Mouse (Mus musculus) liver, embryonic 12.5 days (tissue): ENCODE measurements around the gene Gm21969. TPM values are rescaled to one million over a fixed set of nuclear protein-coding genes. Genes with fewer than 3 reads are reported as not detected.
A peak's percentile ranks its signal among the peaks of the same experiment; 100 is the strongest.

Experiments
- ATAC-seq: fragments of 200-750 bp; cut with Nextera tagmentation; 2 replicates; pipeline ENCODE4 v1.8.0; 2017; ENCODE audit warnings: moderate number of reproducible peaks, mild to moderate bottlenecking, moderate library complexity
- H3K27ac ChIP-seq: fragments of 300-500 bp; sonication (generic); 2 replicates; pipeline ENCODE4 v1.5.1; 2016; ENCODE audit warnings: mild to moderate bottlenecking
- H3K27me3 ChIP-seq: fragments of 300-500 bp; sonication (generic); replicated peaks from 2 replicates; pipeline ENCODE4 v1.6.1; 2016; ENCODE audit warnings: mild to moderate bottlenecking, moderate library complexity
- H3K36me3 ChIP-seq: fragments of 300-500 bp; sonication (generic); 2 replicates; pipeline ENCODE4 v1.6.1; 2016; ENCODE audit warnings: mild to moderate bottlenecking, moderate library complexity
- H3K4me1 ChIP-seq: fragments of 300-500 bp; sonication (generic); 2 replicates; pipeline ENCODE4 v1.6.1; 2016
- H3K4me2 ChIP-seq: fragments of 300-500 bp; sonication (generic); 2 replicates; pipeline ENCODE4 v1.6.1; 2016; ENCODE audit warnings: mild to moderate bottlenecking, moderate library complexity
- H3K4me3 ChIP-seq: fragments of 300-500 bp; sonication (generic); 2 replicates; pipeline ENCODE4 v1.5.1; 2016; ENCODE audit warnings: mild to moderate bottlenecking, moderate library complexity
- H3K9ac ChIP-seq: fragments of 300-500 bp; sonication (generic); 2 replicates; pipeline ENCODE4 v1.6.1; 2016; ENCODE audit warnings: mild to moderate bottlenecking, moderate library complexity
- H3K9me3 ChIP-seq: fragments of 300-500 bp; sonication (generic); replicated peaks from 2 replicates; pipeline ENCODE4 v1.6.1; 2016; ENCODE audit warnings: mild to moderate bottlenecking, moderate library complexity
- WGBS: fragments of 180-500 bp; shearing (Covaris S2); methylation state at CpG from one replicate; pipeline ENCODE4 v1.1.7; 2016; ENCODE audit not compliant: insufficient replicate concordance; 5-methylcytosine and 5-hydroxymethylcytosine counted together
- polyA plus RNA-seq: library from polyadenylated mRNA; unstranded; fragments of >200 nt; fragmentation: Nextera tagmentation; extraction: Ambion mirVana; gene quantifications from 2 replicates; pipeline ENCODE4 v1.2.1, GENCODE M21; 2016

Gm21969 gene
- polyA plus RNA-seq, 1 experiment from 2014 or later = not detected

DNA sequence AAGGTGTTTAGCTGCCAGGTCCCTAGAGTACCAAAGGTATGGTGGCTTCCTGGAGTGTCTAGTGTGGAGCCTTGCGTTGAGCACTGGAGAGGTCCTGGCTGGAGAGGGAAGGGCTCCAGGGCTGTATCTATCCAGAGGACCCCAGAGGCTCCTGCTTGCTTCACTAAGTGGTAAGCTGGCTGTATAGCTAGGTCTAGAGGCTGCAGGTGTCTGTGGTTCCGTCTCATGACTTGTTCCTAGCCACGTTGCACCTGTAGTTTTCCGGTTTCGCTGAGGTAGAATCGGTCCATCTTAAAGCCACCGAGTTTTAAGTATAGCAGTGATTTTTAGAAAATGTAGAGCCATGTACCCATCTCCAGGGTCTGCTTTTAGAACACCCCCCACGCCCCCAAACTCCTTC lies 24.6 kb upstream of the Gm21969 start:
- Histone ChIP-seq H3K4me1 (peaks cover 68% of the 10 kb centered on the region), H3K36me3 (no peaks in the 10 kb centered on the region), H3K9me3 (no peaks in the 10 kb centered on the region), H3K9ac (no peak overlapping the region), H3K27me3 (peaks cover 79% of the 10 kb centered on the region), H3K4me2 (no peak overlapping the region), H3K4me3 (no peak overlapping the region), H3K27ac (no peak overlapping the region)
- no peak for ATAC-seq
- WGBS = 78% methylated on average over 8 of the region's 8 CpGs

GRCm38 (mm10) chr4:139579003-139579402 lies 24.0 kb upstream of the Gm21969 start:
- Histone ChIP-seq H3K4me1 (peaks cover 65% of the 10 kb centered on the region), H3K9me3 (no peaks in the 10 kb centered on the region), H3K4me2 (0 out of 2 replicates have a peak overlapping the region, but pooled peaks have one; percentile 11), H3K9ac (no peak overlapping the region), H3K27me3 (peaks cover 73% of the 10 kb centered on the region), H3K27ac (no peak overlapping the region), H3K36me3 (no peaks in the 10 kb centered on the region), H3K4me3 (no peak overlapping the region)
- ATAC-seq = no peak
- WGBS = 42% methylated on average over 10 of the region's 10 CpGs

- no peak overlapping the region for H3K9ac ChIP-seq
- ATAC-seq = no peak
- no peak overlapping the region for H3K4me3 ChIP-seq
- H3K27me3 ChIP-seq = peaks cover 68% of the 10 kb centered on the region
- H3K27ac ChIP-seq = peak overlapping the region; percentile 71; the same call in 1 of the 2 replicates
- H3K36me3 ChIP-seq = no peaks in the 10 kb centered on the region
- H3K4me2 ChIP-seq = 0 out of 2 replicates have a peak overlapping the region, but pooled peaks have one; percentile 11
- peaks cover 65% of the 10 kb centered on the region for H3K4me1 ChIP-seq
- no peaks in the 10 kb centered on the region for H3K9me3 ChIP-seq
- WGBS = 26% methylated on average over 6 of the region's 6 CpGs
Measured at GRCm38 (mm10) chr4:139579466-139579865, 23.5 kb upstream of the Gm21969 start.

DNA sequence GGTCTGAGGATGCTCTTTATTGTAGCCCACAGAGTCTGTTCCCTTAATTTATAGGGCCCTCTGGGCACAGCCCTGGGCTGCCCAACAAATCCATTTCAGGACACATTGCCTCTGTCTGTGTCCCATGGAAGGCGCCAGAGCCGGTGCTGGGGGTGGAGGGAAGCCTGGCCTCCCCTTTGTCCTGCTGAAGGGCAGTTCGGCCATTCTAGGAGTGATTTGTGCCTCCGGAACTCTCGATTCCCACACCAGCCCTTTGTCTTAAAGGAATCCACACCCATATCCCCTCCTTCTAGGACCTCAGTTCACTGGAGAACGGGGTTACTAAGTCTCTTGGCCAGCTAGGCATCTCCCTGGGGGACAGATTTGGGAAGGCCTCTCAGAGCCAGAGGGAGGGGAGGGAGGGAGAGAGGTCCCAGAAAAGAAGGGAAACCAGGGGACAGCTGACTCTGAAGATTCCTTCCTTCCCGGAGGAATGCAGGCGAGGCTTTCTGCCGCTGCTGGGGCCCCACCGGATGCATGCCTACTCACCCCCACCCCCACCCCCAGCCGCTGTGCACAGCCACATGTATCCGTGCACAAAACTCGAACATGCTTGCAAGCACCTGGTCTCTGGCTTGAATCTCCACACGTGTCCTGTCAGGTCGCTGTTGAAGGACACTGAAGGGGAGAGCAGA lies 22.2 kb upstream of the Gm21969 start:
- peaks cover 62% of the 10 kb centered on the region for H3K4me1 ChIP-seq
- H3K4me2 ChIP-seq = peak overlapping the region; percentile 50
- 0 out of 2 replicates have a peak overlapping the region, but pooled peaks have one; percentile 36 for H3K9ac ChIP-seq
- H3K27me3 ChIP-seq = peaks cover 55% of the 10 kb centered on the region
- no peaks in the 10 kb centered on the region for H3K36me3 ChIP-seq
- peak overlapping the region; percentile 71 for H3K27ac ChIP-seq
- ATAC-seq = no peak
- 18% methylated on average over 15 of the region's 15 CpGs for whole genome bisulfite sequencing
- 0 out of 2 replicates have a peak overlapping the region, but pooled peaks have one; percentile 7 for H3K4me3 ChIP-seq
- no peaks in the 10 kb centered on the region for H3K9me3 ChIP-seq

DNA sequence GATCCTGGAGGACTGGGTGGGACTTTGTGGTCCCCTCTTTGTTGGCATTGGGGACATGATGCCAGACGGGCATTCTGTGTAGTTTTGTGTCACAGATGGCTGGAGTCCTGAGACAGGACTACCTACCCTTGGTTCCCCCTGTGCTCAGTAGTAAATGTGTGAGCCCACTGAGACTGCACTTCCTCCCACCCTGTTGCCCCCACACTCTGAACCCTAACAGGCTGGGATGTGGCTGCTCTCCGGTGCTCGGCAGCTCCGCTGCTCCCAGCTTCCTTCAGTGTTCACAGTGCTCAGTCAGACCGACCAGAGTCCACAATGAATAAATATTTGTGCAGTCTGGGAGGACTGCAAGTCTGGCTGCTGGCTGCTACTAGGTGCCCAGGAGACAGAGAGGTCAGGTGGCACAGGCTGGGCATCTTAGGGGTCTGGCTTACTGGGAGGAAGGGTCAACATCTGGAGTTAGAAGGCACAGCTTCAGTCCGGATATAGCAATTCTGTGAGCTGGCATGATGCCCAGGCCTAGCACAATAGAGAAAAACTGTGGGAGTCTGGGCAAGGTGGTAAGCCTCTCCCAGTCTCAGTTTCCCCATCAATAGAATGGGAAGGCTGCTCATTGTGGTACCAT lies 21.4 kb upstream of the Gm21969 start:
- H3K27me3 ChIP-seq = peaks cover 48% of the 10 kb centered on the region
- H3K4me2 ChIP-seq = peak overlapping the region; percentile 50
- 39% methylated on average over 6 of the region's 6 CpGs for WGBS
- H3K4me3 ChIP-seq = no peak overlapping the region
- 0 out of 2 replicates have a peak, but pooled peaks have one; percentile 20 for ATAC-seq
- no peaks in the 10 kb centered on the region for H3K9me3 ChIP-seq
- peak overlapping the region; percentile 71 for H3K27ac ChIP-seq
- peaks cover 64% of the 10 kb centered on the region for H3K4me1 ChIP-seq
- H3K9ac ChIP-seq = no peak overlapping the region
- no peaks in the 10 kb centered on the region for H3K36me3 ChIP-seq

- Histone ChIP-seq H3K4me2 (0 out of 2 replicates have a peak overlapping the region, but pooled peaks have one; percentile 50), H3K4me3 (no peak overlapping the region), H3K27me3 (peaks cover 40% of the 10 kb centered on the region), H3K36me3 (no peaks in the 10 kb centered on the region), H3K9ac (no peak overlapping the region), H3K4me1 (peaks cover 66% of the 10 kb centered on the region), H3K27ac (no peak overlapping the region), H3K9me3 (no peaks in the 10 kb centered on the region)
- ATAC-seq = no peak
- 52% methylated on average over 6 of the region's 6 CpGs for WGBS
Measured at GRCm38 (mm10) chr4:139582346-139582745, 20.6 kb upstream of the Gm21969 start.

- Histone ChIP-seq H3K4me3 (no peak overlapping the region), H3K36me3 (no peaks in the 10 kb centered on the region), H3K4me1 (peaks cover 71% of the 10 kb centered on the region), H3K27ac (no peak overlapping the region), H3K4me2 (no peak overlapping the region), H3K9ac (no peak overlapping the region), H3K27me3 (peaks cover 34% of the 10 kb centered on the region; the same call in 1 of the 2 replicates), H3K9me3 (no peaks in the 10 kb centered on the region)
- no peak for ATAC-seq
- WGBS = 59% methylated on average over 3 of the region's 3 CpGs
Measured at GRCm38 (mm10) chr4:139582903-139583302, 20.1 kb upstream of the Gm21969 start.

DNA sequence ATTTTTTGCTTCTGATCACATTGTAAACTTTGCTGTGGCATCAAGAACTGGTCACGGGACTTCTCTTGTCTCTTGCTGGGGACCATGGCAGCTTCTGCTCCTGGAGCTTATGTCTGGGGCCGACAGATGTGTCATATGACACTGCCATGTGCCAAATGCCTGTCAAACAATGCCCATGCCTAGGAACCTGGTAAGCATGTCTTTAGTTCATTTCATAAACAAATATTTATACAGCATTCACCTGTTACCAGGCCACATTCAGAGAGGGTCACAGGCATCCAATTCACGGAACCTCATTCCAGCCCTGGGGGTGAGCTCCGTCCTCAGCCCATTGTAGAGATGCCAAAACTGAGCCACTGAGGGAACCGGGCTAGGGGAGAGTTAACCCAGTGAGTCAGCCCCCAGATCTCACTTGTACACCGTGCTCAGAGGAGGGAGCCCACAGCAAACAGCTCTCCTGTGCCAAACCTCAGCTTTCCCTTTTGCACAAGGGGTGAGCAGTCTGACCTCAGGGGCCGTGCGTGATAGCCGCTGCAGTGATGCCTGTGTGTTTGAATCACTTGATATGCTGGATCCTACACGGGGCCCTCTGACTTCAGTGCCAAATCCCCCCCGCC lies 19.2 kb upstream of the Gm21969 start:
- Histone ChIP-seq H3K27me3 (peaks cover 26% of the 10 kb centered on the region; the same call in 1 of the 2 replicates), H3K9me3 (no peaks in the 10 kb centered on the region), H3K9ac (no peak overlapping the region), H3K4me2 (no peak overlapping the region), H3K36me3 (no peaks in the 10 kb centered on the region), H3K4me1 (peaks cover 71% of the 10 kb centered on the region), H3K27ac (no peak overlapping the region), H3K4me3 (no peak overlapping the region)
- 69% methylated on average over 11 of the region's 11 CpGs for WGBS
- no peak for ATAC-seq

GRCm38 (mm10) chr4:139584704-139585103 lies 18.3 kb upstream of the Gm21969 start:
- Histone ChIP-seq H3K36me3 (no peaks in the 10 kb centered on the region), H3K4me2 (no peak overlapping the region), H3K4me1 (peaks cover 66% of the 10 kb centered on the region), H3K9ac (no peak overlapping the region), H3K9me3 (no peaks in the 10 kb centered on the region), H3K27ac (no peak overlapping the region), H3K27me3 (peaks cover 17% of the 10 kb centered on the region; the same call in 1 of the 2 replicates), H3K4me3 (no peak overlapping the region)
- 81% methylated on average over 11 of the region's 11 CpGs for WGBS
- no peak for ATAC-seq

GRCm38 (mm10) chr4:139585713-139586112 lies 17.3 kb upstream of the Gm21969 start:
- peaks cover 58% of the 10 kb centered on the region for H3K4me1 ChIP-seq
- H3K9me3 ChIP-seq = no peaks in the 10 kb centered on the region
- WGBS = 66% methylated on average over 7 of the region's 7 CpGs
- no peak overlapping the region for H3K4me2 ChIP-seq
- peaks cover 7% of the 10 kb centered on the region; the same call in 1 of the 2 replicates for H3K27me3 ChIP-seq
- ATAC-seq = peak; percentile 31; the same call in 1 of the 2 replicates
- H3K27ac ChIP-seq = no peak overlapping the region
- H3K9ac ChIP-seq = no peak overlapping the region
- no peak overlapping the region for H3K4me3 ChIP-seq
- H3K36me3 ChIP-seq = no peaks in the 10 kb centered on the region

GRCm38 (mm10) chr4:139587370-139587769 lies 15.6 kb upstream of the Gm21969 start:
- 57% methylated on average over 4 of the region's 4 CpGs for WGBS
- no peak for ATAC-seq
- H3K4me1 ChIP-seq = peaks cover 44% of the 10 kb centered on the region

GRCm38 (mm10) chr4:139587773-139588172 lies 15.2 kb upstream of the Gm21969 start:
- ATAC-seq = no peak
- H3K36me3 ChIP-seq = no peaks in the 10 kb centered on the region
- no peaks in the 10 kb centered on the region for H3K9me3 ChIP-seq
- H3K4me1 ChIP-seq = peaks cover 40% of the 10 kb centered on the region
- H3K9ac ChIP-seq = no peak overlapping the region
- no peak overlapping the region for H3K4me3 ChIP-seq
- H3K27ac ChIP-seq = no peak overlapping the region
- 79% methylated on average over 4 of the region's 4 CpGs for WGBS
- no peaks in the 10 kb centered on the region for H3K27me3 ChIP-seq
- H3K4me2 ChIP-seq = no peak overlapping the region

More at GRCm38 (mm10) chr4:139587370-139587769, 15.6 kb upstream of the Gm21969 start:
- Histone ChIP-seq H3K27ac (no peak overlapping the region), H3K9ac (no peak overlapping the region), H3K27me3 (no peaks in the 10 kb centered on the region), H3K9me3 (no peaks in the 10 kb centered on the region), H3K4me3 (no peak overlapping the region), H3K4me2 (no peak overlapping the region), H3K36me3 (no peaks in the 10 kb centered on the region)
